Mouse (Mus musculus) ovary, postnatal 36 days (tissue): ENCODE data around the gene Mllt1.
A peak's percentile ranks its signal among the peaks of the same experiment; 100 is the strongest.
"Not testable (repeated sequence)": the region's sequence is repeated elsewhere in the genome, so short reads cannot be mapped to it uniquely, and the experiment has no call there.

Experiments
- DNase-seq: peaks from one replicate; pipeline ENCODE4 v3.0.0; 2022; ENCODE audit warnings: low spot score, mixed read lengths

The Mllt1 gene

GRCm38 (mm10) chr17:56934545-56935330 lies 477 bp downstream of the Mllt1 start:
- no peak for DNase-seq

GRCm38 (mm10) chr17:56933395-56933794 lies 1.8 kb downstream of the Mllt1 start:
- no peak for DNase-seq

GRCm38 (mm10) chr17:56930026-56930425 lies 5.2 kb downstream of the Mllt1 start:
- DNase-seq, result no peak

DNA sequence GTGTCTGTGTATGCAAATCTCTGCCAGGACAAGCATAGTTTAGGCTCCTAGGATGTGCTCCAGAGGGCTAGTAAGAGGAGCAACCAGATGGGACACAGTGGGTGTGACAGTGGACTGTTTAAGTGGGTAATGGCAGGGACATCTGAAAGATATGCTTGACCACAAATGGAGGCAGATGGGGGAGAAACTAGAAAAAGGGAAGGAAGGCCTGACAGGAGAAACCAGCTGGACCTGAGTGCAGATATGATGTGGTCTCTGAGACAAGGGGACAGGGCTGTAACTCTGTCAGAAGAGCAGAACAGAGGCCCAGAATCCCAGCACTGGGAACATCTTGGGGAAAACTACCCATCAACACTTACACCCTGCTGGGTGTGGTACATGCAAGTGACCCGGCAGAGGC lies 5.7 kb downstream of the Mllt1 start:
- DNase-seq, result no peak

DNA sequence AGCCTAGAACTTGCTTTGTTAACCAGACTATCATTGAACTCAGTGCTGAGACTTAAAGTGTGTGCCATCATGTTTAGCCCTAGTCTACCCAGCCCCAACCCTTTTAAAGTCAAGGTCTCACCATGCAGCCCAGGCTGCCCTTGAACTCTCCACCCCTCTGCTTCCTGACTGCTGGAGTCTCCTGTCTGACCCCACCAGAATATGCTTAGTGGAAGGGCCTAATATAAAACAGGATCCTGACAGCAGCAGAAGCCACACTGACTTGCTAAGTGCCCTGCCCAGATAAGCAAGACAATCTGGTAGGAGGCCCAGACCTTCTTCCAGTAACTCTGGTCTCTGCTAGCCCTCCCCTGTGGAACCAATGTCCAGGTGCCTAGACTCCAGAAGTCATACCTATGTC lies 6.1 kb downstream of the Mllt1 start:
- no peak for DNase-seq

DNA sequence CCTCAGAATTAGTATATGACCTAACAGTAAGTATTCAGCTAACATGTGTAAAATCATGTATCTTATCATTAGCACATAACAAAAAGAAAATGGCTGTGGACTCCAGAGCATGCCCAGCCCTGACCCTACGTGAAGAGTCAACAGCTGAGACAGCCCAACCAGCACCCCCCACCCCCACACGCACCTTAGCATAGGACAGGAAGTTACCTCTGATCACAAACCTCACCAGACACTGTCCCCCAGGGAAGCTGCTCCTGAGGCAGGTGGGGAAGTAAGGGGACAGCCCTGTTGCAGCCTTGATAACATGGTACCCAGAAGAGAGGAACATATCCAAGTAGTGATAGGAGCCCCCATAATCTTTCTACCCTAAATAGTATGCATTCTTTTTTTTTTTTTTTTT lies 9.2 kb downstream of the Mllt1 start:
- DNase-seq, result no peak

- DNase-seq, result no peak
These were observed 15.5 kb downstream of the Mllt1 start for GRCm38 (mm10) chr17:56919725-56920124.

DNA sequence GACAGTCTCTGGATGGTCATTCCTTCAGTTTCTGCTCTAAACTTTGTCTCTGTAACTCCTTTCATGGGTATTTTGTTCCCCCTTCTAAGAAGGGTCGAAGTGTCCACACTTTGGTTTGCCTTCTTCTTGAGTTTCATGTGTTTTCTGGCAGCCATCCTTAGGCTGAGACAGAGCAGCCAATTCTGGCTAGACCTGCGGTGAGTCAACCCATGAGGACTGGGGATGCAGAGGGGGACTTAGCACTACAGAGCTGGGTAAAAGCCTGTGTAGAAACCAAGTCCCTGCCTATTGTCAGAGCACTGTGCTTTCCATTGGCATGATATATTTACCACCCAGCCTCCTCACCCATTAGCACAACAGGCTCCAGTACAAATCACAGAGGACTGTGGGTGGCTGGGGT lies 18.0 kb downstream of the Mllt1 start:
- no peak for DNase-seq

DNA sequence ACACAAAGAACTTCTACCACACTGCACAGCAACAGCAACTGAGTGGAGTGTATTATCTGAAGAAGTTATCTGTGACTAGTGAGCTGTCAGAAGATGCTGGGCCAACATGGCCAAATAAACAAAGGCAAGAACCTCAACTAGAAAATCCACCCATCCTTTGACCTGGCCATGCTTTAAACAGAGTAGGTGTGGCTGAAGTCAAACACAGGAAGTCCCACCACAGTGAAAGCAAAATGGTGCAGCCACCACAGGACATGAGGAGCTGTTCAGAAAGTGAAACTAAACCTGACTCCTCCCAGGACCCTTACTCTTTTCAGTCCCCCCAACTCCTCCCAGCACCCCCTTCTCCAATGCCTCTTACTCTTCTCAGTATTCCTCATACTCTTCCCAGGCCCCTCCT lies 21.8 kb downstream of the Mllt1 start:
- DNase-seq, result no peak

- no peak for DNase-seq
These were observed 22.2 kb downstream of the Mllt1 start for GRCm38 (mm10) chr17:56913023-56913422.

DNA sequence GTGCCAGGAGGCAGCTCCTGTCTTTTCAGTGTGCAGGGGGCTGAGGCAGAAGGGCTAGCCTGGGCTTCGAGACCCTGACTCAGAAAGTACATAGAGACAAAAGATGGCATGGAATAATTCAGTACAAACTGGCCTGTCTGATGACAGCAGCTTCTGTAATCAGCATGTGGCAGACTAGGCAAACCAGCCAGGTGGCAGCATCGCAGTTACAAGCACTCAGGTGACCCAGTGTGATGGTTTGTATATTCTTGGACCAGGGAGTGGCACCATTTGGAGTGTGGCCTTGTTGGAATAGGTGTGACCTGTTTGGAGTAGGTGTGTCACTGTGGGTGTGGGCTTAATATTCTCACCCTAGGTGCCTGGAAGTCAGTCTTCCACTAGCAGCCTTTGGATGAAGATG lies 25.5 kb downstream of the Mllt1 start:
- not testable (repeated sequence) for DNase-seq

GRCm38 (mm10) chr17:56907887-56908286 lies 27.3 kb downstream of the Mllt1 start:
- no peak for DNase-seq

GRCm38 (mm10) chr17:56907096-56907495 lies 28.1 kb downstream of the Mllt1 start:
- peak; percentile 52 for DNase-seq

DNA sequence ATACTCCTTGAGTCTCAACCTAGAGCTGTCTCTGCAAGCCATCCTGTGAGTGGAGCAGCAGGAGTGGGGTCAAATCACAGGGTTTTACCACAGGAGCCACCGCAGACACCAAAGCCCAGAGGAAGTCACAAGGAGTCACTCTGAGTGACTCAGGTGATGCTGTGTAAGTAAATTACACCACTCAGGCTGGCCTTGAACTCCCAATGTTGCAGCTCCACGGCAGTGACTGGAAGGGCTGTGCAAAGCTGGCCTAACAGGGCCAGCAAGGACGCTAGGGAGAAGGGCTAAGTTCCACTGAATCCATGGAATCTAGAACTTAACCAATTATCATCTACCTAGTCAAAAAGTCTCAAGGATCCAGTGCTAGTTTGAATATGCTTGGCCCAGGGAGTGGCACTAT lies 29.0 kb downstream of the Mllt1 start:
- DNase-seq, result no peak

- DNase-seq, result no peak
These were observed 32.5 kb downstream of the Mllt1 start for GRCm38 (mm10) chr17:56902698-56903097.

DNA sequence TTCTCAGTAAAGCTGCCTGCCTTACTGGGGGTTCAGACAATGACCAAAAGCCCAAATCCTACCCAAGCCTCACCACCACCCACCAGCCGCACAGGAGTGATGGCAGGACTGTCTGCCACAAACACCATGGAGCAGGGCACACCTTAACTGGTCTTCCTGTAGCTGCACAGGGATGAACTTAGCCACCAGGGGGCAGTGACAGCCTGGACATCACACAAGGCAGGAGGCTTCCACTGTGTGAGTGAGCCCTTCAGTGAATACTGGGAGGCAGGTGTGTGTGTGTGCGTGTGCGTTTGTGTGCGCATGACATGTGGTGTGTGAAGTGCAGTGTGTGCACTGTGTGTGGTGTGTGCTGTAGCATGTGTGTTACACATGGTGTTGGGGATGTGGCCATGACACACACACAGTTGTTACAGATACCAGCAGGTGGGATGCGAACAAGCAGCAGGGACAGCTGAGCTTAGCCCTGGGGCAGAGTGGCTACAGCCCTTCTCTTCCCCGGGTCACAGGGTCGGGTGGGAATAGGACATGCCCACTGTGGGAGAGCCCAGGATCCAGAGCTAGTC lies 37.5 kb downstream of the Mllt1 start:
- peak; percentile 70 for DNase-seq

DNA sequence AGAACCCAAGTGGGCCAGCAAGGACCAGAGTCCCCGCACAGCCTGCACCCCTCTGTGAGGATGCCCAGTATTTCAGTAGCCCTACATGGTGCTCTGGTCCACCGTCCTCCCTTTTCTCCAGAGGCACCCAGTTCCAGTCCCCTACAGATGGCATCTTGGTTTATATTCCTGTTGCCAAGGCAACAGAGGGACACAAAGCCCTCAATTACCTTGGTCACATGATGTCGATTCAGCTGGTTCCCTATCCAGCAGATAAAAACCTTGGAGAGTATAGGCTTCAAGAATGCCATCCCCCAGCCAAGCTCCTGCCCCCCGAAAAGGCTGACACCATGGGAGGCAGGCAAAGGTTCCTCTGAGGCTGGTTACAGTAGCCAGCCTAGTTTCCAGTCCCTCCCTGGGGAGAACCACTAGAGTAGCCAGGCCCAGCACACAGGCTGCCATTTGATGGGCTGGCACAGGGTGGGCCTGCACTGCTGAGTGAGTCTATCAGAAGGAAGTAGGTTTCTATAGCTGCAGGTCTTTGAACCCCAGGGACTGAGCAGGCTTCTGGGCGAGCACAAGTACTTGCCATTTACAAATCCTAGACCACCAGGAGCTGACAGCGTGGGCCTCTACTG lies 38.6 kb downstream of the Mllt1 start:
- DNase-seq, result no peak

GRCm38 (mm10) chr17:56895368-56895918 lies 39.8 kb downstream of the Mllt1 start:
- DNase-seq, result no peak

DNA sequence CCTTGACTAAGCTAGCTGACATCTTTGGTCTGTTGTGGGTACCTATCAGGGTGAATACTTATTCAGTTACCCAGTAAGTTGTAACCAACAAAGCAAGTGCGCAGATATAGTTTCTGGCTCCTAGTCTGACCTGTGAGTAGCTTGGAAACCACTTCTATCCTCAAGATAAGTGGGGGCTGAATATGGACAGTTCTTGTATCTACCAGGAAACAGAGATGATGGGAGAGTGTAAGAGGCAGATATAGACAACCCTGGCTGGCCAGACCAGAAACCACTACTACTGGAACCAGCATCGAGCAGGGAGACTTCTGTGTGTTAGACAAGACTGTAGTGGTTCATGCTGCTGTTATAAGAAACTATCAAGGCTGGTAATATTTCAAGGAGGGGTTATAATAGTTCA lies 45.2 kb downstream of the Mllt1 start:
- no peak for DNase-seq

DNA sequence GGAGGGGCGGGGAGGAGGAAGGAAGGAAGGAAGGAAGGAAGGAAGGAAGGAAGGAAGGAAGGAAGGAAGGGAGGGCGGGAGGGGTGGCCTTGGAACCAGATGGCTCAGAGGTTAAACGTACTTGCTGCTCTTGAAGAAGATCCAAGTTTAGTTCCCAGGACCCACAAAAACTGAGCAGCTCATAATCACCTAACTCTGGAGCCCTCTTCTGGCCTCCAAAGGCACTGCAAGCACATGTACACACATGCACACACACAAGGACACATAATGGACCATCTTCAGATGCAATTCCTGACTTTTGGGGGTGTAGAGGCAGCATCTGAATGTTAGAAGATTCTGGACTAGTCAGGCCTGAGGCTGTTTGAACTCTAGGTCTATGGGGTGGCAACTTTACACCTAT lies 47.2 kb downstream of the Mllt1 start:
- DNase-seq, result no peak

DNA sequence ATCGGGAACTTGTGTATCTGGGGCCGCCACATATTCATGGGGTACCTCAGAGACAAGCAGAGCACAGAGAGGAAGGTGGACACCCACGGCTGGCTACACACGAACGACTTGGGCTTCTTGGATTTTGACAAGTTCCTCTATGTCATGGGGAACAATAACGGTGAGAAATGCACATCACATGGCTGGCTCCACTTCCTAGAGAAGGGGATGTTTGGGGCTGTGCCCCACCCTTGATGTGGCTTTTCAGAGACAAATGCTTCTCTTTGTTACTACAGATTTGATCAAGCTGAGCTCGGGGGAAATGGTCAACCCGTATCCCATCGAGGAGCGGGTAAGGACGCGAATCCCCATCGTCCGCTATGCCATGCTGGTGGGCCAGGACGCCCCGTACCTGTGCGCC lies 50.4 kb downstream of the Mllt1 start:
- no peak for DNase-seq

- DNase-seq, result no peak
These were observed 50.9 kb downstream of the Mllt1 start for GRCm38 (mm10) chr17:56884331-56884730.

GRCm38 (mm10) chr17:56883612-56884011 lies 51.6 kb downstream of the Mllt1 start:
- DNase-seq, result peak; percentile 50
